Mouse (Mus musculus): ENCODE data around the gene Pde4b.

Pde4b gene

GRCm38 (mm10) chr4:102570766-102571411, 483.5 kb downstream of the Pde4b start:
- DNase-seq (ENCODE audit: low read depth, low spot score): no peak

- DNase-seq (ENCODE audit: low read depth, low spot score): no peak
Measured at GRCm38 (mm10) chr4:102572031-102572430, 484.7 kb downstream of the Pde4b start.

GRCm38 (mm10) chr4:102572591-102572990, 485.2 kb downstream of the Pde4b start:
- DNase-seq (ENCODE audit: low read depth, low spot score): no peak

DNA sequence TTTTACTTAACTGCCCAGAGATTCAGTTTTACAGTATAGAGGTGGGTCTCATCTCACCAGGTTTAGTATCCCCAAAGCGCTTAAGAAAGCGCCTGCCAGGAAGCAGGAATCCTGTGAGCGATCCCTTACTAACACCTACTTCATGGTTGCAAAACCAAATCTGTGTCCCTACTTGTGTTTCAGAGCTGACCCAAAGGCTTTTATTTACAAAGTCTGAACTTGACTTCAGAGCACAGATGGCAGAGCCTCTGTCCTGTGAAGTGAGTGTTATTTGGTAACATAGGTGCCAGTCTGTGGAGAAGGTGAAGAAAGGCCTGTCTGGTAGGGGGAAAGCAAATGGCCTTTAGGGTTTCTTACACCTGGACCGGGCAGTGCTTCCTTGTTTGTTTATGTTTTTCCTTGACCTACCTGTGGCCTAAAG, 486.0 kb downstream of the Pde4b start:
- DNase-seq (ENCODE audit: low read depth, low spot score): no peak

DNA sequence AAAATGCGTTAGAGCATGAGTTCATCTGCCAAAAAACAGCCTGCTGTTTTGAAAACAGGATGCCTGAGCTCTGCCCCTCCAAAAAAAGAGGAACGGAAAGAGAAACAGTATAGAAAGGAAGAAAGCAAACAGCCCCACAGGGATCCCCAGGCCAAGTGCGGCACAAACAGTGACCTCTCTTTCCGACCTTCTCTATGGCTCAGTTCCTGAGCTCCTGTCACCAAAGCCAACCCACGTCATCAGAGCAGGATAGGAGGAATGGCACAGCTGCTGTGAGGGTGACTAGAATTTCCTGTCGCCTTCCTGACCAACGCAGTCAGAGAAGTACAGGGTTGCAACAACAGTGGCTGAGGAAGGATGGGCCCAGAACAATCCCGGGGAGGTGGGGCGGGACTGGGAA, 486.9 kb downstream of the Pde4b start:
- no peak for DNase-seq (ENCODE audit: low read depth, low spot score)

GRCm38 (mm10) chr4:102574666-102575254, 487.4 kb downstream of the Pde4b start:
- no peak for DNase-seq (ENCODE audit: low read depth, low spot score)

DNA sequence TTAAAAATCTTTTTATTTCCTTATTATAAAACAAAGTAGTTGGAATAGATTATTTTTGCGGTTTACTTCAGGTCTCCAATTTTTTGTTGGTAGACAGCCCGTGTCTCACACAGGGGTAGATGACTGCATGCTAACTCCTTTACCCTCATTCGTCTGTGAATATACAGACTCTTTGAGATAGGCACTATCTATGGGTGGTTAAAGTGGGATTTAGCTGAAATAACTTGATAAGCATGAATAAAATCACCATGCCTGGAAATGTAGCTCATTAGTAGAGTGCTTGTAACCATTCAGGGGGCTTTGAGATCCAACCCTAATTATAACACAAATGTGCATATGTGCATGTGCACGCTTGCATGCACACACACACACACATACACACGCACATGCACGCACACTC, 488.8 kb downstream of the Pde4b start:
- DNase-seq (ENCODE audit: low read depth, low spot score): no peak

DNA sequence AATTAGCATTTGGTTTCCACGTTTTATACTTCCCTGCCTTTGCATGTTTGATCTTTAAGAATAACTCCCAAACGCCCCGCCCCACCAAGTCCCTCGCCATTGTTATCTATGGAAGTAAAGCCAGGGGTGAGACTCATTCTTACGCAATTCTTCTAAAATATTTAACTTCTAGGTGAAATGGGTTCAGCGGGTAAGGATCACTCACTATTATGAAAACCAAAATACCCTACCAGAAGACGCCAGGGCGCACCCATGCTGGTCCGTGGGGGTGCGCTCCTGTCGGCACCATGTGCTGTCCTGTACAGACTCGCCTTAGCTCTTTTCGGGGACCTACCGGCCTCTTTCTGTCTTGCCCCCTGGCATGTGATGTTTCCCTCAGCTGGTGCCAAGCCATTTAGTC, 490.3 kb downstream of the Pde4b start:
- DNase-seq (ENCODE audit: low read depth, low spot score): no peak

GRCm38 (mm10) chr4:102579051-102579450, 491.7 kb downstream of the Pde4b start:
- DNase-seq (ENCODE audit: low read depth, low spot score): no peak

GRCm38 (mm10) chr4:102579746-102580145, 492.4 kb downstream of the Pde4b start:
- DNase-seq (ENCODE audit: low read depth, low spot score): no peak

DNA sequence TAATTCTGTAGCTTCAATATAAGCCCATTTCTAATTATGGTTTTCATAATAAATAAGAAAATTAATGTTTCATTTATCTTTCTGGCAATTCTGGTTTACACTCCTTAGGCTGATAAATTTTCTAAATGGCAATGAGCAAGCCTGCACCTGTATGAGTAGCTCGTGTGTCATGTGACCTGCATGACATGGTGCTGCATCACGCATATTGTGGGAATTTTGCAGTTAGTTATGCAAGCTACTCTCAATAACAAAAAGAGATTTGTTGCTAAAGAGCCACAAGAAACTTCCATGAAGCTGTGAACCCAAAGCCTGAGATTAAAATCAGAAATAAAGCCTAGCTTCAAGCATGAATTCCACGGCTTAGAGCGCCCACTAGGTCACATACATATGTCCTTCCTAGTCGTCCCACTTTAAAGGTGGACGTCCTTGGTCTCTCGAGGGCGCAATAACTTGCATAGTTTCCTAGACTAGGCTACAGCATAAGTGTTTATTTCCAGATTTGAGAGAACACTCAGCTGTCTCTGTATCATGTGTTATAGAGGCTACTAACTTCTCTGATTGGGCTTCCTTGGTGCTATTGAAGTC, 494.9 kb downstream of the Pde4b start:
- DNase-seq (ENCODE audit: low read depth, low spot score): no peak

DNA sequence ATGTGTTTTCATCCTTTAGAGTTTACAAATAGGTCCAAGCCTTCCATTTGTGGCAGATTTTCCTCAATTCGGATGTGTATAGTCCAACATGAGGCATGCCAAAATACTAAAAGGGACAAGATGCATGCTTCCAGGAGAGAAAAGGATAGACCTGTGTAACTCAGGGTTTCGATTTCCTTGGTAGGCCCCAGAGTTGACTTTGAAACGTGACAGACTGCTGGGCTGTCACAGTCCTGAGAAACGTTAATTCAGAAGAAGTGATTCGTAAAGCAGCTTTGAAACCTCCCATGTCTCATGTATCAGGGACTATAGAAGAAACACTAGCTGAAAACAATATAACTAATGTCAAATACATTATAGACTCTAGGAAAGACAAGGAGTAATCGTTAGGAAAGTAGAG, 495.6 kb downstream of the Pde4b start:
- DNase-seq (ENCODE audit: low read depth, low spot score): no peak

- DNase-seq (ENCODE audit: low read depth, low spot score): no peak
Measured at GRCm38 (mm10) chr4:102583469-102583868, 496.1 kb downstream of the Pde4b start.

DNA sequence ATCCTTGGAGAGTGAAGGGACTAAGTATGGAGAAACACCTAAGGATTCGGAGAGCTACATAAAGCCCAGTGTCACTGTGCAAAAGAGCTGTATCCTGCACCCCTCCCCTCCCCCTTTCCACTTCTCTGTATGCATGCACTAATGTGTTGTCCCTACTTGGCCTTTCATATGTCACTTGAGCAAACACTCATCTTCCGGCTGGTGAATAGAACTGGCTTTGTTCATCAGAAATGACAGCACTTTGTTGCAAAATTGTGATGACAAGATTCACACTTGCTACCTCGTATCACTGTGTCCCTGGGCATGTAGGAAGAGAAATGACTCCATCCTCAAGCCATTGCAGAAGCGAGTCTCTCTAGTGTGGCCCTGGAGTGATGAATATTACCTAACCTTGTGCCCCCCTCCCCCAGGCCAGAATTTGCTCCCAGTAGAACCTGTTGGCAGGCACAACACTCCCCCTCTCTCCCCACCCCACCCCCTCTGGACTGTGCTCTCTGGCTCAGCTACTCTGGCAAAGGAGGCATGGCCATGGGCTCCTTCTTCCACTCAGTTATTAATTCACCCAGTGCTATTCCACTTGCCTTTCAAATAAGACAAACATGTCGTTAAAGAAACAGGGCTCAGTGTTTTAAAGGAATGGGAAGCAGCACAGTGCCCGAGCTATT, 497.4 kb downstream of the Pde4b start:
- DNase-seq (ENCODE audit: low read depth, low spot score): no peak

GRCm38 (mm10) chr4:102585541-102585940, 498.2 kb downstream of the Pde4b start:
- DNase-seq (ENCODE audit: low read depth, low spot score): no peak

DNA sequence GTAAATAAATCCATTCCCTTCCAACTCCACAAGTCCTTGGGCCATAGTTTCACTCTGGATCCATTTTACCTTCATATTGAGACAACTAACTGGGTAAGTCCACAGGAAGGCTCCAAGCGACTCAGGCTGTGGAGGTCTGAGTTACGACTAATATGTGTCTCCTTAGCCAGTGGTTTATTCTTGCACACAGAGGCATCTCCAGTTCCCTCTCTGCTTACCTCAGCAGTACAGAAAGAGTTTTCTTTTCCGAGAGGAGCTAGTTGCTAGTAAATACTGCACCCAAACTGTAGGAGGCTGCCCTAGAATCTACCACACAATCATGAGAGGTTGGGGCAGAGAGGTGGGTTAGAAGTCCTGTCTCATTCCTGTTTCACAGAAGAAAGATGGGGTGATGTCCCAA, 499.4 kb downstream of the Pde4b start:
- no peak for DNase-seq (ENCODE audit: low read depth, low spot score)

- peak; percentile 40 for DNase-seq (ENCODE audit: low read depth, low spot score)
Measured at GRCm38 (mm10) chr4:102588668-102589455, 501.5 kb downstream of the Pde4b start.

DNA sequence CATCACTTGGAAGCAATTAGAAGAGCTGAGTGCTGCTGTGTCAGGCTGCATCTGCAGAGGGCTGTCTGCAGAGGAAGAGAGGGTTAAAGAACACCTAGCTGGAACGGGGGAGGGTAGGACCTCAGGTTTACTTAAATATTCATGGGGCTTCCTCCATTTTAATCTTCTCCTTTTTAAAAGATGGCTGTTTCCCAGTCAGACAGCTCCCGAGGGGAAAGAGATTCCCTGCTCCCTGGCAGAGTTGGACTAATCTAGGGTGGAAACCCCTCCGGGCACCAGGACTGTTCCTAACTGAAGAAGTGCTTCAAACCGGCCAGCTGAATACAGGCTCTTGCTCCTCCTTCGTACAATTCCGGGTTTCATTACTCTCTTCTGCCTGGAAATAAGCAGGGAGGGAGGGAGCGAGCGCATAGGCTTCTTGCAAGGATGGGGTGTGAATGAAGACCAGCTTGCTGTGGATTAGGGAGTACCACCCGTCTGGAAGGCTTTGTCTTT, 502.2 kb downstream of the Pde4b start:
- peak; percentile 46 for DNase-seq (ENCODE audit: low read depth, low spot score)

DNA sequence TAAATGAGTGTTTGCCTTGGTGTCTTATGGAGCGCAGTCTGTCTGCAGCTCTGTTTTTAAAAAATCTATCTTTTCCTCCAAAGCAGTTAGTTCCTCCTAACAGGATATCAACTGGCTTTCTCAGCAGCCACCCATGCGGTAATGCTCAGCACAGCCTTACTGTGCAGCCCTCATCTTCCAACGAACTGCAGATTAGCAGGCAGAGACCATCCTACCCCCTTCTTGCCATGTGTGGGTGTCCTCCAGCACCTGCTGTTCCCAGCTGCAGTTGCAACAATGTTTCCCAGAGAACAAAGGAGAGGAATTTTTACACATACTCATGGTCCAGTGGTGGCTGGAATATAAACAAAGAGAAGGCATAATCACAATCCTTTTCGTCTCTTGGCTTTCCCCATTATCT, 504.5 kb downstream of the Pde4b start:
- DNase-seq (ENCODE audit: low read depth, low spot score): no peak

DNA sequence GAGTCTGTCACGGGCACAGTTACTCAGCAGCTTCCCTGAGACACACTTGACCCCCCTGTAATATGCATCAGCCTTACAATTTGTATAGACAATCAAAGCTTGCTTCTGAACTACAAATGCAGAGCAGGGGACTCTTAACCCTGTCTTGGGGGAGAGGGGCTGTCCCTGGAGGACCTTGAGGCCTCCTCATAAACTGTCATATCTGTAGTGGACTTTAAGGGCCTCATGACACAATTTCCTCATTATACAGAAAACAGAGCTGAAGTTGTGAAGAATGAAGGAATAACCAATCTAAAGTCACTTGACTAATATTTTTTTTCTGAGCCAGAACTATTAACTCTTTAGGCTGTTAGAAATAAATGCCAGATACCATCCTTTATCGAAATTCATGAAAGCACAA, 505.2 kb downstream of the Pde4b start:
- no peak for DNase-seq (ENCODE audit: low read depth, low spot score)

DNA sequence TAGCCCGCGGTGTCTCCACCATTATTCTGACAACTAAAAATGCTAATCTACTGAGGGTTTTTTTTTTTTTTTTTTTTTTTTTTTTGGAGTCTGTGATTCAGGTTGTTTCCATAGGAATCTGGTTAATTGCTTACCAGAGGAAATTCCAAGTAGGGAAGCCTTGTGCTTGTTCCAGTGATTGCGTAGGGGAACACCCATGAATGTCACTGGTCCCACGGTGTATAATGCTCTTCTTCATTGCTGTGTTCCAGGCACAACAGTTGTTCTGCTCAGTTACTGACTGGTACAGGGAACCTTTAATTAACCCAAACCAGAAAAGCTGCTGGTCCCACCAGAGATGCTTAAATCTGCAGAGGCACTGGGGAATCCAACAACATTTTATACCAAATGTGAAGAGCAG, 506.3 kb downstream of the Pde4b start:
- no peak for DNase-seq (ENCODE audit: low read depth, low spot score)

DNA sequence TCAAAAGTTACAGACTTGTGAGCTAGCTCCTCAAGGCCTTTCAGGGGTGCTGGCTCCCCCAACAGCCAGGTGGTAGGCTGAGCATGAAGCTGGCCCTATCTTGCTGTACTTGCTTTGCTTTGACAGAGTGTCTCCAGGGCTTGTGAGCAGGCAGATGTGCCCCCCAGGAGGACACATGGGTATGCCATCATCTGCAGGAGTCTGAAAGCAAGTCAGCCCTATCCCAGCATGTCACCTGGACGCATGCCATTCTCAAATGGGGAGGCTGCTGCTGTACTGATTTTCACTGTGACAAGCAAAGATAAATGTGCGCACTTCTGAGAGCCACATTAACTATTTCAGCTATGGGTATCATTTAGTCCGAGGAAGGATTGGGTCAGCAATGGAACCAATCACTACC, 507.2 kb downstream of the Pde4b start:
- no peak for DNase-seq (ENCODE audit: low read depth, low spot score)

Data from mesoderm, embryonic 11.5 days (tissue).